Mouse (Mus musculus): ENCODE data around the gene Gsk3a. TPM values are rescaled to one million over a fixed set of nuclear protein-coding genes. Genes with fewer than 3 reads are reported as not detected.
A peak's percentile ranks its signal among the peaks of the same experiment; 100 is the strongest.

The Gsk3a gene
- polyA plus RNA-seq, 1 experiment from 2014 or later = 10.7 TPM

GRCm38 (mm10) chr7:25251822-25252221 lies 14.2 kb upstream of the Gsk3a start:
- 26% methylated on average over 8 of the region's 8 CpGs for WGBS
- Histone ChIP-seq H3K36me3 (no peaks in the 10 kb centered on the region), H3K9ac (peak overlapping the region; percentile 60), H3K27ac (peak overlapping the region; percentile 99), H3K27me3 (no peaks in the 10 kb centered on the region), H3K4me3 (peak overlapping the region; percentile 99), H3K9me3 (no peaks in the 10 kb centered on the region), H3K4me1 (peaks cover 33% of the 10 kb centered on the region), H3K4me2 (peak overlapping the region; percentile 90)
- no peak for ATAC-seq (ENCODE audit: borderline replicate concordance, extremely low read depth, low FRiP score, low TSS enrichment)

GRCm38 (mm10) chr7:25251071-25251791 lies 13.6 kb upstream of the Gsk3a start:
- WGBS = 2% methylated on average over 22 of the region's 22 CpGs
- H3K27ac ChIP-seq = peak overlapping the region; percentile 99
- H3K27me3 ChIP-seq = no peaks in the 10 kb centered on the region
- peak; percentile 50 for ATAC-seq (ENCODE audit: borderline replicate concordance, extremely low read depth, low FRiP score, low TSS enrichment)
- peak overlapping the region; percentile 90 for H3K4me2 ChIP-seq
- H3K9me3 ChIP-seq = no peaks in the 10 kb centered on the region
- peak overlapping the region; percentile 60 for H3K9ac ChIP-seq
- H3K4me3 ChIP-seq = peak overlapping the region; percentile 99
- H3K4me1 ChIP-seq = peaks cover 39% of the 10 kb centered on the region
- H3K36me3 ChIP-seq = no peaks in the 10 kb centered on the region

- ATAC-seq (ENCODE audit: borderline replicate concordance, extremely low read depth, low FRiP score, low TSS enrichment) = peak; percentile 83
- Histone ChIP-seq H3K9ac (peak within 1 kb of the TSS; percentile 96), H3K4me3 (peak within 1 kb of the TSS; percentile 99), H3K4me1 (peaks cover 48% of the 10 kb centered on the region), H3K9me3 (no peaks in the 10 kb centered on the region), H3K36me3 (peaks cover 3% of the 10 kb centered on the region), H3K27me3 (no peaks in the 10 kb centered on the region), H3K4me2 (peak within 1 kb of the TSS; percentile 90), H3K27ac (peak within 1 kb of the TSS; percentile 99)
- under 1% methylated on average over 40 of the region's 81 CpGs for WGBS
Observed at GRCm38 (mm10) chr7:25250141-25250972, 12.7 kb upstream of the Gsk3a start, which contains the start of gene Erf. TSS of gene Erf (minus strand) at chr7:25250761.

GRCm38 (mm10) chr7:25249314-25250140 lies 11.9 kb upstream of the Gsk3a start:
- no peaks in the 10 kb centered on the region for H3K9me3 ChIP-seq
- peak overlapping the region; percentile 96 for H3K9ac ChIP-seq
- H3K27me3 ChIP-seq = no peaks in the 10 kb centered on the region
- ATAC-seq (ENCODE audit: borderline replicate concordance, extremely low read depth, low FRiP score, low TSS enrichment) = peak; percentile 55
- peak overlapping the region; percentile 99 for H3K4me3 ChIP-seq
- H3K4me2 ChIP-seq = peak overlapping the region; percentile 90
- peaks cover 11% of the 10 kb centered on the region for H3K36me3 ChIP-seq
- peak overlapping the region; percentile 99 for H3K27ac ChIP-seq
- WGBS = under 1% methylated on average over 31 of the region's 73 CpGs
- H3K4me1 ChIP-seq = peaks cover 50% of the 10 kb centered on the region

GRCm38 (mm10) chr7:25248846-25249313 lies 11.2 kb upstream of the Gsk3a start:
- peak overlapping the region; percentile 99 for H3K27ac ChIP-seq
- peaks cover 54% of the 10 kb centered on the region for H3K4me1 ChIP-seq
- no peaks in the 10 kb centered on the region for H3K27me3 ChIP-seq
- peak overlapping the region; percentile 96 for H3K9ac ChIP-seq
- ATAC-seq (ENCODE audit: borderline replicate concordance, extremely low read depth, low FRiP score, low TSS enrichment) = no peak
- peak overlapping the region; percentile 90 for H3K4me2 ChIP-seq
- 4% methylated on average over 25 of the region's 25 CpGs for WGBS
- H3K36me3 ChIP-seq = peaks cover 16% of the 10 kb centered on the region
- no peaks in the 10 kb centered on the region for H3K9me3 ChIP-seq
- peak overlapping the region; percentile 99 for H3K4me3 ChIP-seq

- H3K4me1 ChIP-seq = peaks cover 54% of the 10 kb centered on the region
Observed at GRCm38 (mm10) chr7:25248018-25248647, 10.5 kb upstream of the Gsk3a start.

GRCm38 (mm10) chr7:25247498-25247897 lies 9.8 kb upstream of the Gsk3a start:
- H3K27ac ChIP-seq = peak overlapping the region; percentile 99
- H3K4me1 ChIP-seq = peaks cover 54% of the 10 kb centered on the region
- peaks cover 28% of the 10 kb centered on the region for H3K36me3 ChIP-seq
- no peaks in the 10 kb centered on the region for H3K27me3 ChIP-seq
- H3K4me2 ChIP-seq = peak overlapping the region; percentile 90
- peak overlapping the region; percentile 99 for H3K4me3 ChIP-seq
- H3K9ac ChIP-seq = peak overlapping the region; percentile 96
- no peak for ATAC-seq (ENCODE audit: borderline replicate concordance, extremely low read depth, low FRiP score, low TSS enrichment)
- WGBS = 6% methylated on average over 3 of the region's 3 CpGs
- no peaks in the 10 kb centered on the region for H3K9me3 ChIP-seq

More at GRCm38 (mm10) chr7:25248018-25248647, 10.5 kb upstream of the Gsk3a start:
- under 1% methylated on average over 18 of the region's 18 CpGs for WGBS
- peak overlapping the region; percentile 90 for H3K4me2 ChIP-seq
- peak overlapping the region; percentile 99 for H3K4me3 ChIP-seq
- H3K9me3 ChIP-seq = no peaks in the 10 kb centered on the region
- H3K27me3 ChIP-seq = no peaks in the 10 kb centered on the region
- peak overlapping the region; percentile 96 for H3K9ac ChIP-seq
- H3K36me3 ChIP-seq = peaks cover 22% of the 10 kb centered on the region
- ATAC-seq (ENCODE audit: borderline replicate concordance, extremely low read depth, low FRiP score, low TSS enrichment) = no peak
- H3K27ac ChIP-seq = peak overlapping the region; percentile 99

- ATAC-seq (ENCODE audit: borderline replicate concordance, extremely low read depth, low FRiP score, low TSS enrichment) = no peak
- Histone ChIP-seq H3K4me3 (peak overlapping the region; percentile 99), H3K27me3 (no peaks in the 10 kb centered on the region), H3K9ac (peak overlapping the region; percentile 96), H3K4me2 (peak overlapping the region; percentile 90), H3K36me3 (peaks cover 32% of the 10 kb centered on the region), H3K4me1 (peaks cover 47% of the 10 kb centered on the region), H3K27ac (peak overlapping the region; percentile 99), H3K9me3 (no peaks in the 10 kb centered on the region)
- 17% methylated on average over 4 of the region's 4 CpGs for WGBS
Observed at GRCm38 (mm10) chr7:25246759-25247137, 9.1 kb upstream of the Gsk3a start.

- peak overlapping the region; percentile 99 for H3K4me3 ChIP-seq
- H3K36me3 ChIP-seq = peaks cover 32% of the 10 kb centered on the region
Observed at GRCm38 (mm10) chr7:25246079-25246758, 8.6 kb upstream of the Gsk3a start.

GRCm38 (mm10) chr7:25244562-25245369 lies 7.1 kb upstream of the Gsk3a start:
- H3K4me2 ChIP-seq = no peak overlapping the region
- no peak for ATAC-seq (ENCODE audit: borderline replicate concordance, extremely low read depth, low FRiP score, low TSS enrichment)
- 82% methylated on average over 30 of the region's 30 CpGs for WGBS
- H3K9ac ChIP-seq = no peak overlapping the region
- H3K27me3 ChIP-seq = no peaks in the 10 kb centered on the region
- H3K4me3 ChIP-seq = no peak overlapping the region
- H3K27ac ChIP-seq = no peak overlapping the region
- no peaks in the 10 kb centered on the region for H3K9me3 ChIP-seq
- peaks cover 32% of the 10 kb centered on the region for H3K36me3 ChIP-seq
- H3K4me1 ChIP-seq = peaks cover 39% of the 10 kb centered on the region

More at GRCm38 (mm10) chr7:25246079-25246758, 8.6 kb upstream of the Gsk3a start:
- H3K9ac ChIP-seq = peak overlapping the region; percentile 96
- WGBS = 33% methylated on average over 20 of the region's 20 CpGs
- no peaks in the 10 kb centered on the region for H3K9me3 ChIP-seq
- no peak for ATAC-seq (ENCODE audit: borderline replicate concordance, extremely low read depth, low FRiP score, low TSS enrichment)
- H3K27me3 ChIP-seq = no peaks in the 10 kb centered on the region
- peak overlapping the region; percentile 90 for H3K4me2 ChIP-seq
- peak overlapping the region; percentile 99 for H3K27ac ChIP-seq
- H3K4me1 ChIP-seq = peaks cover 41% of the 10 kb centered on the region

Measured in lung, embryonic 15.5 days (tissue).